Mouse (Mus musculus) kidney, postnatal 10 days (tissue): Measurements from ENCODE around the gene Ccdc30.

Experiments used
- DNase-seq: peaks from one replicate; pipeline ENCODE4 v3.0.0; 2021; ENCODE audit warnings: mixed read lengths

Ccdc30 gene

DNA sequence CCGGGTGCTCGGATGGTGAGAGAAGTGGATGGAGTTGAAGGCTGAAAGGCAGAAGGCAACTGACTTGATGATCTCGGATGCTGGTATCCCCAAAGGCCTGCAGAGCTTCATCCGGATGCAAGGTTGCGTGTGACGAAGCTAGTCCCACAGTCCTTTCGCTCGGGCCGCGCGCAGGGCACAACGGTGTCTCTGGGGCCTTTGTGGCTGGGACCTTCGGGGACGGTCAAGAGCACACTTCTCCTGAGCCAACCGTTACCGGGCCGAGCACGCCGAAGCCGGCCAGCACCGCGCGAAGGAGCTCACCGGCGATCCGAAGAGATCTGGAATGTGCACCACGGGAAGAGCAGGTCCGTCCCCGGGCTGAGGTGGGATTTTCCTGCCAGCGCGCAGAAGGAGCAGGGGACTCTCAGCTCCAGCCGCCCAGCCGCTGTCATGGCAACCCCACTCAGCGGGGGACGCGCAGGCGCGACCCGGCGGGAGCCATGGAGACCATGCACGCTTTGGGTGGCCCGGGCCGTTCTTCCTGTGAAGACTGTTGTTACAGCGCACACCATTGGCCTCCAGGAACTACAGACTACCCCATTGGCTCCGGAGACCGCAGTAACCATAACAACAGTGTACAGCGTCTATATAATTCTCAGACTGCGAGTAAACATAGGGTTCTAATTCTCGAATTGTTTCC lies at the start of gene Ccdc30:
Gene Ccdc30 (minus strand): TSS at position 450 of the 682 bp plus-strand sequence.
- DNase-seq, result peak; percentile 97

- no peak for DNase-seq
Measured at GRCm38 (mm10) chr4:119463756-119464419, 48.6 kb upstream of the Ccdc30 start.

GRCm38 (mm10) chr4:119462858-119463755 lies 47.8 kb upstream of the Ccdc30 start:
- peak; percentile 83 for DNase-seq

GRCm38 (mm10) chr4:119462457-119462856 lies 47.1 kb upstream of the Ccdc30 start:
- no peak for DNase-seq

GRCm38 (mm10) chr4:119460728-119461141 lies 45.4 kb upstream of the Ccdc30 start:
- peak; percentile 64 for DNase-seq

DNA sequence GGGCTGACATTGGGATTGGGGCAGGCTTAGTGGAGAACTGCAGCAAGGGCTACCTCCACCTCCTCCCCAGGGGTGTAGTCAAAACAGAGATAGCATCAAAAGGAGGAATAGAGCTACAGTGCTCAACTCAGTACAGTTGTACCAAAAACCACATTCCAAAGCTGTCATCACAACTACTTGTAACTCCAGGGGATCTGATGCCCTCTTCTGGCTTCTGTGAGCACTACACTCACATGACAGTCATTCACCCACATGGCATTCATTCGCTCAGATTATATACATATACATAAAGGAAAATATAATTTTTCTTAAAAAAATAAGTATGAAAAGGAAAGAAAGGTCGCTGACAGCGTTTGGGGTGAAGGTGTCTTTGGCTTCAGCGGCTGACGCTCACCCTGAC lies 45.0 kb upstream of the Ccdc30 start:
- peak; percentile 55 for DNase-seq

- no peak for DNase-seq
Measured at GRCm38 (mm10) chr4:119453533-119453932, 38.2 kb upstream of the Ccdc30 start.

DNA sequence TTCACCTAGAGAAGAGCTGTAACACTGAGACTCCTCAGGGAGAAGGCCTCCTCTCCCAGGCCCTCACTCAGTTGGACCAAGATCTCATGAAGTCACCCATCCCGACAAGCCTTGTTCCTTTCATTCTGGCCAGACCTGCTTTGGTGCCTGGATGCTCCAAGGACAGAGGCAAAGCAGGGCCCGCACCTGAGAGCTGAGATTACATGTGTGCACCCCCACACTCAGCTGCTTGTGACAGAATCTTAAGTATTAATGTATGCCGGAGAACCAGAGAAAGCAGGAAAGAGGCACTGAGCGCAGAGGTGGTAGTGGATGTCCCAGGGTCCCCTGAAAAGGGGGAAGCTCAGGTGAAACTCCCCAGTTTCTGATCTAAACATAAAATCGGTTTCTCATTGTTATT lies 37.8 kb upstream of the Ccdc30 start:
- no peak for DNase-seq

- no peak for DNase-seq
Measured at GRCm38 (mm10) chr4:119450436-119450835, 35.1 kb upstream of the Ccdc30 start.

DNA sequence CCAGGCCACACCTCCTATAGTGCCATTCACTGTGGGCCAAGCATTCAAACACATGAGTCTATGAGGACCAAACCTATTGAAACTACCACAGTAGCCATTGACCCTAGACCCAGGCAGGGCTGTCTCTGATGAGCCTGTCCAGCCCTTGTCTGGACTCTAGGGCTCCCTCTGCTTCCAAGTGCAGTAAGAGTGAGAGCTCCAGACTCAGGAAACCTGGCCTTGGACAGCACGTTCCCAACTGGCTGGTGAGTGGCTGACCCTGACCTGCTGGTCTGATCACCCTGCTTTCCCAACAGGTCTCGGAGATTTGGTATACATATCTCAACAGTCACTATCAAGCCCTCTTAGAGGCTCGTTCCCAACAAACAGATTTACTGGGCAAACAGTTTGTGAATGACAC lies 32.5 kb upstream of the Ccdc30 start:
- DNase-seq, result no peak

- no peak for DNase-seq
Measured at GRCm38 (mm10) chr4:119447261-119447660, 31.9 kb upstream of the Ccdc30 start.

- DNase-seq, result no peak
Measured at GRCm38 (mm10) chr4:119442539-119442938, 27.2 kb upstream of the Ccdc30 start.

GRCm38 (mm10) chr4:119441836-119442235 lies 26.5 kb upstream of the Ccdc30 start:
- no peak for DNase-seq

DNA sequence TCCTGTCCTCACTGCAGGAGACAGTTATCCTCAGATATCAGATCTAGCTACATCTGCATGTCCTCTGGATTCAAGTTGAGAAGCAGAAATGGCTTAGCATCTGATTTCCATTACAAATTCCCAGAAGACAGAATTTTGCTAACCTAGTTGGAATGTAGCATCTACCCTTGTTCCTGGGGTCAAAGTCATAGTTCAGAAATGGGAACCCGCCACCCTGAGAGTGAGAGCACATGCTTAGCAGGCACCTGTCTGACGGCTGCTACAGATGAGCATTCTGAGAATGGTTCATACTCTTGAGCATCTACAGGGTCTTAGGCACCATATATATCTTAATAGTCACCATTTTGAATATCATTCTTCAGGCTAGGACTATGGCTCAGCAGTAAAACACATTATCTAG lies 22.6 kb upstream of the Ccdc30 start:
- DNase-seq, result no peak

DNA sequence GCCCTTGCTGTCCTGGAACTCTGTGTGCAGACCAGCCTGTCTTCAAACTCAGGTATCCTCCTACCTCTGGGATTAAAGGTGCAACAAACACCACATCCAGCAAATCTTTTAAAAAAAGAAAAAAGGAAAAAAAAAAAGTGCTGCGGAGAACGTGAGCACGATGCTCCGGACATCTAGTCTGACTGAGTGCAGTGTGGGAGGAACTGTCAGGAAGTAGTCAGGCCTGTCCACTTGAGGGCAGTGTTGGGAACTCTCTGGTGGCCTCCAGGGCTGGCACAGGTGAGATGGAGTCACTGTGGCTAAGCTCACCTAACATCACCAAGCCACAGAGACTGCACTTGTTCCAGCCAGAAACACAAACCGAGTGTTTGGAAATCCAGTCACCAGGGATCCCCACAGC lies 15.4 kb upstream of the Ccdc30 start:
- peak; percentile 73 for DNase-seq

DNA sequence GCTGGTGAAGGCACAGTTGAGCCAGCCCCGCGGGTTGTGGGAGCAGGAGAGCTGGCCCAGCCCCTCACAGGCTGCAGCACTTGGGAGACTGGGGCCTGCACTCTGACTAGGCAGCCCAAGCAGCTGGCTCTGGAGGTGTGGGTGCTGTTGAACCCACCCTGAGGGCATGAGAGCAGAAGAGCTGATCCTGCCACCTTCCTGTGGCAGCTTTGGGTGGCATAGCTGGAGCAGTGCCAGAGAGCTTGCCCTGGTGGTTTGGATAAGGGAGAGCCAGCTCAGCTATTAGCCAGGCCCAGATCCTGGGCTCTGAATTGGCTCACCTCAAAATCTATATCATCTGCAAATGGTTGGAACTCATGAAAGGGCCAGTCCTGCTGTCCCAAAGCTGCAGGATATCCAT lies 12.4 kb upstream of the Ccdc30 start:
- peak; percentile 71 for DNase-seq

DNA sequence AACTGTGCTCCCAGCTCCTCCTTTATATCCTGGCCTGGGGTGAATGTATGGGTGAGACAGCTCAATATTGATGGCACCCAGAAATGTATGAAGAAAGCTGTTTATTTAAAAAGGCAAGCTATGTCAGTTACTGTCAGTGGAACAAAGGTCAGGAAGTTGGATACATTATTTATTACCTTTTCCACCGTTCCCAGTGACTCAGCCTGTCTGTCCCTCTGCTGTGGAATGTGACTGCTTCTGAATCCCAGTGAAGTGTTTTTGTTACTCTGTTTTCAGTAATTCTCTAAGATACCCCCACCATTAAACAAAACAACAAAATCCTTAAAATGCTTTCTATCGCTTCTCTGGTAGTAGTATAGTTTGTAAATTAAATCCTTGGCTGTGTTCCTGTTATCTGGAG lies 10.3 kb upstream of the Ccdc30 start:
- DNase-seq, result no peak

DNA sequence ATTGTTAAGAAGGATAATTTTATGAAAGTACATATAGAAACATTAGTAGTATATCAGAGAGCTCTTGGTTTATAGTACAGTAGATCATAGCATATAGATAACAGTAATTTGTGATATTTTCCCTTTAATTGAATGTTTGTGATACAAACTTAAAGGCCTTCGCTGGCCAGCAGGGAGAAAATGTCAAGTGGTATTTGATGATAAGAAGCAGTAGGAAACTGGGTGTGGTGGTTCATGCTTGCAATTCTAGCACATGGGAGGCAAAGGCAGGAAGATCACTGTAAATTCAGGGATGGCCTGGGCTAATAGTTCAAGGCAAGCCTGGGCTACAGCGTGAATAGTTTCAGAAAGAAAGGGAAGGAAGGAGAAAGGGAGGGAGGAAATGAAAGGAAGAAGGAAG lies 9.8 kb upstream of the Ccdc30 start:
- no peak for DNase-seq

- DNase-seq, result peak; percentile 96
Measured at GRCm38 (mm10) chr4:119422294-119422964, 7.1 kb upstream of the Ccdc30 start, which contains the start of the genes Ppcs and Zmynd12. Gene Ppcs, minus strand, starts transcription at chr4:119422420. Gene Zmynd12, plus strand, starts transcription at chr4:119422814.

DNA sequence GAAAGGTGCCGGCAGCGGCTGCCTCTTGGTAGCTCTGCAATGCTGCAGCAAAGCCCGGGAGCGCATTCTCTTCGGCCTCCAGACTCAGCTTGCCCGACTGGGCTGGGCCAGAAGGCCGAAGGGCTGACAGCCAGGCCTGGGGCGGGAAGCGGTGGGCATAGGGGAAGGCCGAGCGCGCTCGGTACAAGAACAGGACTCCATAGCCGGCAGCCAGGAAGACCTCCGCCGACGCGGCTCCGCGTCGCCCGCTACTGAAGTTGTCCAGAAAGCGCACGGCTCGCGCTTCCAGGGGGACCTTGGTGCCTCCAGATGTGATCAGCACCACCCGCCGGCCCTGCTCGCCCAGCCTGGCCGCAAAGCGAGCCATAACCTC lies 6.6 kb upstream of the Ccdc30 start:
- no peak for DNase-seq

- DNase-seq, result no peak
Measured at GRCm38 (mm10) chr4:119421191-119421590, 5.9 kb upstream of the Ccdc30 start.

GRCm38 (mm10) chr4:119417894-119418293 lies 2.6 kb upstream of the Ccdc30 start:
- DNase-seq, result no peak

- DNase-seq, result no peak
Measured at GRCm38 (mm10) chr4:119417270-119417669, 1.9 kb upstream of the Ccdc30 start.
